Mouse (Mus musculus) bone marrow macrophage, adult 2 months (primary cell): ENCODE measurements around the gene Usp24. TPM values are rescaled to one million over a fixed set of nuclear protein-coding genes. Genes with fewer than 3 reads are reported as not detected.

Experiments used
- H3K27ac ChIP-seq: 2 replicates; pipeline ENCODE4 v1.5.1; 2012; ENCODE audit warnings: low read depth, low read length; ENCODE audit not compliant: insufficient read depth
- H3K4me1 ChIP-seq: 2 replicates; pipeline ENCODE4 v1.6.1; 2012; ENCODE audit warnings: low read length; ENCODE audit not compliant: control insufficient read depth, insufficient read depth
- H3K4me3 ChIP-seq: 2 replicates; pipeline ENCODE4 v1.5.1; 2012; ENCODE audit warnings: mild to moderate bottlenecking, low read length, moderate library complexity; ENCODE audit not compliant: insufficient read depth
- CTCF ChIP-seq: IDR thresholded peaks from 2 replicates; pipeline ENCODE4 v1.5.1; 2012; ENCODE audit warnings: low read depth, mild to moderate bottlenecking, low read length, moderate library complexity
- POLR2A ChIP-seq: IDR thresholded peaks from 2 replicates; pipeline ENCODE4 v1.6.1; 2012; ENCODE audit warnings: mild to moderate bottlenecking, low read depth, low read length, borderline replicate concordance
- polyA plus RNA-seq: library from polyadenylated mRNA; stranded (reverse); fragments of >200 nt; gene quantifications from 2 replicates; pipeline ENCODE4 v1.2.4, GENCODE M21; 2012; ENCODE audit not compliant: missing spikeins, insufficient read depth, insufficient read length

Usp24 gene
- polyA plus RNA-seq, 1 experiment = 15.8 TPM

DNA sequence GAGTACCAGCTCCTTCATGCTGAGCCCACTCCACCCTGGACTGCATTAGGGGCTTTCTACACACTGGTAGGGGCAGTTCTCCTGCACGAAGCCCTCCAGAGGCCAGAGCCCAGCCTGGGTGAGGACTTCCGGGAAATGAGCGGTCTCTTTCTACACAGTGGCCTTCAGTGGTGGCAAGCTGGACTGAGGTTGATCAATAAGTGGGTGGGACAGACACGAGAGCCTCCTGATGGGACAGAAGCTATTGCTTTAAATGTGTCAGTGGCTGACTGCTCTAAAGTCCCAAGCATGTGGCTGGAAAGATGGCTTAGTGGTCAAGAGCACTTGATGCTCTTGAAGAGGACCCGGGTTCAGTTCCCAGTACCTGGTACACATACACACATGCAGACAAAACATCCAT is 137.1 kb downstream of the Usp24 start:
- H3K27ac ChIP-seq = no peak overlapping the region

DNA sequence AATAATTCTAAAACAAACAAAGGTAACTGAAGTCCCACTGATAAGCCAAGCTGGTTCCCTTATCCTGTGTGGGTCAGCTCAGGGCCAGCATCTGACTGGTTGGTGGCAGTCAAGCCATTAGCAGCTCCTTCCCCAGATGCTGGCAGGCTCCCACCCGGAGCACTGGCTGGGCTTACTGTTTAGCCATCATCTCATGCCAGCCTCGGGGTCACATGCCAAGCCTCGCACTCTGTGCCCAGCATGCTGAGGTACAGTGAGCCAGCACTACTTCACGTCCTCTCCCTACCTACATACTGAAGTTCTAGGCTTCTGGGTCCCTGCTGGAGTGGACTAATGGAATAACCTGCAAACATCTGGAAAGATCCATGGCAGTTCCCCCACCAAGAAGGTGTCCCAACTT is 137.5 kb downstream of the Usp24 start:
- TF ChIP-seq CTCF (no peak), POLR2A (no peak)
- Histone ChIP-seq H3K4me3 (no peak overlapping the region), H3K4me1 (no peaks in the 10 kb centered on the region), H3K27ac (no peak overlapping the region)

More for the DNA sequence above, 137.1 kb downstream of the Usp24 start:
- Histone ChIP-seq H3K4me3 (no peak overlapping the region), H3K4me1 (no peaks in the 10 kb centered on the region)
- TF ChIP-seq POLR2A (no peak), CTCF (no peak)

DNA sequence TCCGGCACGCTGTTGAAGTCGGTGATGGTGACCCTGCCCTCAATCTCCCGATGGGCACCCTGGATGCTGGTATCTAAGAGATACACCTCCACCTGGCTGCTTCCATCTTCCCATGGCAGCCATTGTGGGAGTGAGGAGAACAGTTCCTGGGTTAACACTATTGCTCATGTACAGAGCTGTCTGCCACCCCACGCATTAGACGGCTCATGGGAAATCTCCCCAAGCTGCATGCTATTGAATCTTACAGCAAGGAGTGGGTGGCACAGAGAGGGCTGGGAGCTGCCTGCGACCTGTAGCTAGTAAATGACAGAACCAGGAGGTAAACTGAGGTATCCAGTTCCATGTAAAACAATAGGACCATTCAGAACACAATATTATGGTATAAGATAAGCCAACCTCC is 138.5 kb downstream of the Usp24 start:
- Histone ChIP-seq H3K4me3 (no peak overlapping the region), H3K27ac (no peak overlapping the region), H3K4me1 (no peaks in the 10 kb centered on the region)
- TF ChIP-seq CTCF (no peak), POLR2A (no peak)

DNA sequence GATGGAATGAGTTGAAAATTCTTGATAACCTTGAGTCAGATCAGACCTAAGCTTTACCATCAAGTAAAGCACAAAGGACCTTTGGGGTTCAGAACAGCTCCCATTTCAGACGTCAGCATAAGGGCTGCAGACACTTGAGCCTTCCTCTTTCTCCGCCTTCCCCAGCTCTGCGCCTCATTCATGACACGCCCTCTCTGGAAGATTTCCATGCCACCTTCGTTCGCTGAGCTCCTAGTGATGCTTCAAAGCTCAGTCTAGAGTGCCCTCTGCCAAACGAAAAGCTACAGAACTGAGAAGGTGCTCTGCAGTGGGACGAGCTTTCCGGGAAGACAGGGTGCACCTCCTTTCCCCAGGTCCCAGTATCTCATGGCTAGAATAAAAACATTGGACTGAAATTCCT is 146.0 kb downstream of the Usp24 start:
- no peak overlapping the region for H3K4me3 ChIP-seq
- H3K4me1 ChIP-seq = peaks cover 2% of the 10 kb centered on the region; the same call in 1 of the 2 replicates
- H3K27ac ChIP-seq = no peak overlapping the region
- no peak for TF ChIP-seq POLR2A
- no peak for TF ChIP-seq CTCF

DNA sequence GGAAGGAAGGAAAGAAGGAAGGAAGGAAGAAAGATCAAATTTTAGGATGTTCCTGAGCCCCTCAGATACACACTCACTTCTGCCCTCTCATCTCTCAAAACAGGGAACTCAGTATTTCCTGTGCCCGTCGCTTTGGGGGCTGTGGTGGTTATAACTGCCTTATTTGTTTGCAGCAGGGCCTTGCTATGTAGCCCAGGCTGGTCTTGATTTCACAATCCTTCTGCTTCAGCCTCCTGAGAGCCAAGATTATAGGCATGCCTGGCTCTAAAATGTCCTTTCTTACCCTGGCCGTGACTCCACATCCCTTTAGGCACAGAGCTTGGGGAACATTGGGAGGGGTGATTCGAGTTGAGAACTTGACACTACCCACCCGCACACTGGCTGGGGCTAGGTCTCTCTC is 146.5 kb downstream of the Usp24 start:
- no peak for TF ChIP-seq CTCF
- no peak overlapping the region for H3K4me3 ChIP-seq

DNA sequence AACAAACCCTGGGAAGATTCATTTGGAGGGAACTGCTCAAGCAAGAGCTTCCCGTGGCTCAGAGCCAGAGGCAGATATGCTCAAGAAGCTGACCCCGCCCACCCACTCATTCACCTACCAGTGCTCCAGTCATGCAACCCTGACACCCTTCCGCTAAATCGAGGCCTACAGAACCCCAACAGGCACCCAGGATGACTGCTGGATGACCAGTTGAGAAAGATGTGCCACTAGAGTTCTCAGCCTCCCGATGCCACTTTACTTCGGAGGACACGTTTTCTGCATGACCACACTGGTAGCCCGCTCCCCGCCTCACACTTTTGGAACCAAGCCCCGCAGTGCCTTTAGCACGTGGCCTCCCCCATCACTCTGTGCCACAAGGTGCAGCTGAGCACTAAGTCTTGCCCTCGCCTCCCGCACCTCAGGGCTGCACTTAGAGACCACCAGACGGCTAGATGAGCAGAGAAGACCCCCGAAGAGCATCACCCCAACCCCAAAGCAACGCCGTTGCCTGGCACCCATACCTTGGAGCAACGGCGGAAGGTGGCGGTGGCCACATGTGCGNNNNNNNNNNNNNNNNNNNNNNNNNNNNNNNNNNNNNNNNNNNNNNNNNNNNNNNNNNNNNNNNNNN is 147.3 kb downstream of the Usp24 start:
- peaks cover 2% of the 10 kb centered on the region; the same call in 1 of the 2 replicates for H3K4me1 ChIP-seq
- H3K27ac ChIP-seq = no peak overlapping the region
- no peak overlapping the region for H3K4me3 ChIP-seq
- TF ChIP-seq POLR2A = no peak
- no peak for TF ChIP-seq CTCF

More for the DNA sequence above, 146.5 kb downstream of the Usp24 start:
- Histone ChIP-seq H3K4me1 (peaks cover 2% of the 10 kb centered on the region; the same call in 1 of the 2 replicates), H3K27ac (no peak overlapping the region)

DNA sequence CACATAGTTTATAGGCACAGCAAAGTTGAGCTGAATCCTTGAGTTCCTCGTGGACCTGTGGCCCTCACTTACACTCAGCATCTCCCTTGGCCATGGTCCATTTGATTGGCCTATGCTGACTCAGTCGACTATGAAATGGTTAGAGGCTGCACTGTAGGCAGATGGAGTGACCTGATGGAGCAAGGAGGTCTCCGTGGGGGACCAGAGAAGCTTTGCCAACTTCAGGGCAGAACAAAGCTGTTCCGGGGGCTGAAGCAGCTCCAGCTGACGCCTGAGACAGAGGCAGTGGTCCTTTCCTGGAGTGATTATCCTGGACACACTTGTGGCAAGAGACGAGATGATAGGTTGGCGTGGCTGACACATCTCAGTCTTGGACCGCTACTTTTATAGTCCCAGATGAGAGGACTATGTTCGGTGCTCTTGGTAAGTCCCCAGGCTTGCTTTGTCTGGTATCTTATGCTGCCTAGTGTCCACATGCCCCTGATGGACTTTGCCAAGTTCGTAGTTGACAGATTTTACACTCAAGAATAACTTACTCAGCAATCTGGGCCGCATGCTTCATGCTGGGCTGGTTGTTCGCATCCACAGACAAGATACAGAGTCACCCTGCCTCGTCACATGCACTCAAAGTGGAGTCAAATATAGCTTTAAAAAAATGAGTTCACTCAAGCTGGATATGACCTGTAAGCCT is 151.6 kb downstream of the Usp24 start:
- no peak overlapping the region for H3K27ac ChIP-seq
- no peak overlapping the region for H3K4me3 ChIP-seq
- H3K4me1 ChIP-seq = peaks cover 2% of the 10 kb centered on the region; the same call in 1 of the 2 replicates
- TF ChIP-seq POLR2A (no peak), CTCF (no peak)

DNA sequence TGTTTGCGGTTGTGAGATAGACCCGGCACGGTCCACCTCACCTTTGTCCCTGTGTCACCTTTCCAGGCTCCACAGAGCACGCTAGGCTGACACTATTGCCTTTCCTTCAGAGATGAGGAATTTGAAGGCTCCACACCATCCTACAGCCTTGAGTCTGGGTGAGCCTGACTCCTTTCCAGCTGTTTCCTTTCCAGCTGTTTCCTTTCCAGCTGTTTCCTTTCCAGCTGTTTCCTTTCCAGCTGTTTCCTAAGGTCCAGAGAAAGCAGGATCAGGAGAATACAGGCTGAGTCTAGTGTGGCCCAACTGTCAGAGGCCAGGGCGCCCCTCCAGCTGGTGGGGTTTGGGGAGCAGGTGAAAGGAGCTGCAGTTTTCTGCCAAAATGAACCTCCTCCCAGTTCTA is 154.9 kb downstream of the Usp24 start:
- no peak for TF ChIP-seq POLR2A
- no peak for TF ChIP-seq CTCF
- H3K27ac ChIP-seq = no peak overlapping the region
- no peak overlapping the region for H3K4me3 ChIP-seq

DNA sequence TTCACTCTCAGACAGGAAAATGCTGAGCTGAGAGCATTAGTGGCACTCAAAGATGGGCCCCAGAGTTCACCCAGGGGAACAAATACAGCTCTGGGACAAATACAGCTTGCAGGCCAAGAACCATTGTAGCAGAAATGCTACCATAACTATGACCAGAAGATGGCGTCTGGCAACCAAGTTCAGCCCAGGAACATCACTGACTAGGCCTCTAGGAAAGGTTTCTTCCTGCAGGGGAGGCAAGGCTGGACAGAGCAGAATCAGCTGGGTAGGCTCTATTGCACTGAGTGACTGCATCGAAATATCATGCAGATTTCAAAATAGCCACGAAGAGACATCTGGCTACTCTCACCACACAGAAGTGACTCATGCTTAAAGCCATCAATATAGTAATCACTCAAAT is 156.3 kb downstream of the Usp24 start:
- Histone ChIP-seq H3K4me1 (no peaks in the 10 kb centered on the region), H3K4me3 (no peak overlapping the region), H3K27ac (no peak overlapping the region)
- TF ChIP-seq POLR2A (no peak), CTCF (peak; percentile 36; the same call in 1 of the 2 replicates)

More for the DNA sequence above, 154.9 kb downstream of the Usp24 start:
- no peaks in the 10 kb centered on the region for H3K4me1 ChIP-seq

DNA sequence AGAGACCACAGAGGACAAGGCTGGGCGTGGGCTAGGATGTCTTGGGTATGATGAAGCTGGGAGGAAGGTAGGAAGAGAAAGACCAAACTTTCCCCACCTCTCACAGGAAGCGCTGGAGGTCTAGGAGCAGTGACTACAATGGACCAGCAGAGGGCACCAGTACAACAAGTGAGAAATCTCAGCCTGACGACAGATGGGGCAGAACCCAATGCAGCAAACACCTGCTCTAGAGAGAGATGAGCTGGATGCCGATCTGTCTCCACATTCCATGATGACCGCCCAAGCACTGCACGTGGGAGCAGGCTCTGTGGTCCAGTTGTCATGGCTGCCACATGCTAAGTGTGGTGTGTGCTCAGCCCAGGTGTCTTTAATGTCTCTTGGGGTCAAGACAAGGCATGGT is 158.2 kb downstream of the Usp24 start:
- no peaks in the 10 kb centered on the region for H3K4me1 ChIP-seq
- TF ChIP-seq CTCF (peak; percentile 64), POLR2A (no peak)
- H3K27ac ChIP-seq = no peak overlapping the region
- H3K4me3 ChIP-seq = no peak overlapping the region

DNA sequence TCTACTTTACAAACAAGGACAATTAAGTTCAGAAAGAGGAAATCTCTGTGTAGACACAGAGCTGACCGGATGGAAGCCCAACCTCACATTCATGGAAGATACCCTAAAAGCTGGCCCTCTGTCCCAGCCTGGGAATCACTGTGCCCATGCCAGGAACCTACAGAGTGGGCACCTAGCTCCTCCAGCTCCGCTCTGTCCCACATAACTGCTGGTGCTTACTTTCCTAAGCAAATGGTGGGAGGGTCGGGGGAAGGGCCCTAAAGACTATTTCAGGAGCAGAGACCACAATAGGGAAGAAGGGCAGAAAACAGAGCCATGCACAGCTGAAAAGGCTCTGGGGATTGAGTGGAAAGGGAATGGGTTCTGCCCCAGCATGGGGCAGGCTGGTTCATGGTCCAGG is 164.5 kb downstream of the Usp24 start:
- no peaks in the 10 kb centered on the region for H3K4me1 ChIP-seq
- no peak overlapping the region for H3K27ac ChIP-seq
- TF ChIP-seq CTCF (no peak), POLR2A (no peak)
- H3K4me3 ChIP-seq = no peak overlapping the region
